Mouse (Mus musculus) kidney, postnatal 25 days (tissue): Measurements from ENCODE around the gene Numb.
A peak's percentile ranks its signal among the peaks of the same experiment; 100 is the strongest.
"Not testable (repeated sequence)": the region's sequence is repeated elsewhere in the genome, so short reads cannot be mapped to it uniquely, and the experiment has no call there.

ENCODE experiments used
- DNase-seq, 2 experiments: peaks; one replicate each; pipeline ENCODE4 v3.0.0; 2021; ENCODE audit warnings: mixed read lengths in 2 of 2

Numb gene

GRCm38 (mm10) chr12:83922724-83923485 is 1.2 kb upstream of the Numb start:
- peak; percentile 36 to 52 for DNase-seq

- peak in 1 of 2 experiments; percentile 53 for DNase-seq
Measured at GRCm38 (mm10) chr12:83920721-83921441, 853 bp downstream of the Numb start.

GRCm38 (mm10) chr12:83916884-83917283 is 4.8 kb downstream of the Numb start:
- peak; percentile 43 to 57 for DNase-seq

GRCm38 (mm10) chr12:83914797-83915196 is 6.9 kb downstream of the Numb start:
- no peak for DNase-seq

- no peak for DNase-seq
Measured at GRCm38 (mm10) chr12:83914202-83914740, 7.5 kb downstream of the Numb start.

- no peak for DNase-seq
Measured at GRCm38 (mm10) chr12:83910451-83910850, 11.3 kb downstream of the Numb start.

- DNase-seq, result no peak
Measured at GRCm38 (mm10) chr12:83892926-83893325, 28.8 kb downstream of the Numb start.

GRCm38 (mm10) chr12:83891278-83891677 is 30.5 kb downstream of the Numb start:
- no peak for DNase-seq

- DNase-seq, result no peak
Measured at GRCm38 (mm10) chr12:83889128-83889527, 32.6 kb downstream of the Numb start.

GRCm38 (mm10) chr12:83885516-83886285 is 36.0 kb downstream of the Numb start:
- peak; percentile 26 to 69 for DNase-seq

GRCm38 (mm10) chr12:83885065-83885464 is 36.7 kb downstream of the Numb start:
- not testable (repeated sequence) for DNase-seq

GRCm38 (mm10) chr12:83882503-83882902 is 39.2 kb downstream of the Numb start:
- DNase-seq, result peak; percentile 27 to 66

- no peak for DNase-seq
Measured at GRCm38 (mm10) chr12:83882088-83882487, 39.6 kb downstream of the Numb start.

GRCm38 (mm10) chr12:83880913-83881312 is 40.8 kb downstream of the Numb start:
- no peak for DNase-seq

- no peak for DNase-seq
Measured at GRCm38 (mm10) chr12:83875097-83875496, 46.6 kb downstream of the Numb start.

- DNase-seq, result peak; percentile 78 to 85
Measured at GRCm38 (mm10) chr12:83874597-83874996, 47.1 kb downstream of the Numb start.

- no peak for DNase-seq
Measured at GRCm38 (mm10) chr12:83864501-83864900, 57.2 kb downstream of the Numb start.

GRCm38 (mm10) chr12:83861880-83862279 is 59.9 kb downstream of the Numb start:
- DNase-seq, result no peak

- no peak for DNase-seq
Measured at GRCm38 (mm10) chr12:83860688-83861087, 61.0 kb downstream of the Numb start.

GRCm38 (mm10) chr12:83858052-83858451 is 63.7 kb downstream of the Numb start:
- DNase-seq, result no peak

GRCm38 (mm10) chr12:83855211-83855610 is 66.5 kb downstream of the Numb start:
- DNase-seq, result no peak

GRCm38 (mm10) chr12:83854281-83854680 is 67.5 kb downstream of the Numb start:
- no peak for DNase-seq
